Mouse (Mus musculus): ENCODE data around the gene Mia. TPM values are rescaled to one million over a fixed set of nuclear protein-coding genes. Genes with fewer than 3 reads are reported as not detected.

Gene Mia
- polyA plus RNA-seq, 1 experiment, result 11.2 TPM

DNA sequence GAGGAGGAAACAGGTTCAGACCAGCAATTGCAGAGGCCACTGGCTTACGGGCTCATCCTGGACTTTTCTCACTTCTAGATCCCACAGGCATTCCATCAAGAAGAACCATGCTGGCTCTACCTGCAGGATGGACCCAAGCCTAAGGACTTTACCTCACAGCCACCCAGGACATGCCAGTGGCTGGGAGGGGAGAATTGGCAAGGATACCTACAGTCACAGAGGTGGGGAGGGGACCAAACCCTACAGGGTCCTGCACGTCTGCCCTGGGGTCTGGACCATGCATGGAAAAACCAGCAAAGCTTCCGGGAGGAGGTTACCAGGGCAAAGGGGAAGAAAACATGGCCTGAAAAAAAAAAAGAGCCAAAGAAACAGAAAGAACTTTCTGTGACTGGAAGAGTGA is 10.0 kb downstream of the Mia start:
- 91% methylated on average over 3 of the region's 3 CpGs for WGBS
- DNase-seq, result no peak
- H3K4me1 ChIP-seq (ENCODE audit: control insufficient read depth, insufficient read depth, low read length), result peaks cover 6% of the 10 kb centered on the region; the same call in 1 of the 2 replicates
- H3K27me3 ChIP-seq (ENCODE audit: control insufficient read depth, insufficient read depth, low read length), result no peaks in the 10 kb centered on the region
- TF ChIP-seq CTCF (IDR thresholded peaks at IDR 0.05; ENCODE audit: borderline replicate concordance, insufficient read depth, low read depth, low read length), result no peak
- no peak for TF ChIP-seq POLR2A (IDR thresholded peaks at IDR 0.05; ENCODE audit: borderline replicate concordance, insufficient read depth, low read length)
- H3K27ac ChIP-seq (ENCODE audit: insufficient read depth, low read length), result no peak overlapping the region
- no peak overlapping the region for H3K4me3 ChIP-seq (replicated peaks; ENCODE audit: insufficient read depth, low read depth, low read length)

DNA sequence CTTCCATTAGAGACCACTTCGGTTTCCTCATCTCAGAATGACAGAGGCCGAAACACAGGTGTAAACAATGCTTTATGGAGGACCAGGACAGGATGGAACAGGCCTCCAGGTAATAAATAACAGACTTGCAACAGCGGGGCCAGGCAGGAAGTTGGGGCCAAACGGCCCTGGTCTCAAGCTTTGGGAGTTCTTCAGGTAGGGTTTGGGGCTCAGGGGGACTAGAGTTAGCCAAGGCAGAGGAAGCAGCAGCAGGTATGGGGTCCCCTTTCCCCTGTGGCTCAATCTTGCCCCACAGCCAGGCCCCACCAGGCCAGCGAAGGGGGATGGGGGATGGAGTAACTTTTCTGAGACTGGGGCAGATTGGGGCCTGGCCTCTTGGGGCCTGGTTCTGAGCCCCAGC is 12.6 kb downstream of the Mia start:
- Histone ChIP-seq H3K4me3 (replicated peaks; ENCODE audit: insufficient read depth, low read depth, low read length) (no peak overlapping the region), H3K4me1 (ENCODE audit: control insufficient read depth, insufficient read depth, low read length) (peaks cover 20% of the 10 kb centered on the region), H3K27me3 (ENCODE audit: control insufficient read depth, insufficient read depth, low read length) (no peaks in the 10 kb centered on the region), H3K27ac (ENCODE audit: insufficient read depth, low read length) (no peak overlapping the region)
- TF ChIP-seq CTCF (IDR thresholded peaks at IDR 0.05; ENCODE audit: borderline replicate concordance, insufficient read depth, low read depth, low read length) (no peak), POLR2A (IDR thresholded peaks at IDR 0.05; ENCODE audit: borderline replicate concordance, insufficient read depth, low read length) (no peak)
- DNase-seq, result no peak
- 94% methylated on average over 5 of the region's 5 CpGs for WGBS

DNA sequence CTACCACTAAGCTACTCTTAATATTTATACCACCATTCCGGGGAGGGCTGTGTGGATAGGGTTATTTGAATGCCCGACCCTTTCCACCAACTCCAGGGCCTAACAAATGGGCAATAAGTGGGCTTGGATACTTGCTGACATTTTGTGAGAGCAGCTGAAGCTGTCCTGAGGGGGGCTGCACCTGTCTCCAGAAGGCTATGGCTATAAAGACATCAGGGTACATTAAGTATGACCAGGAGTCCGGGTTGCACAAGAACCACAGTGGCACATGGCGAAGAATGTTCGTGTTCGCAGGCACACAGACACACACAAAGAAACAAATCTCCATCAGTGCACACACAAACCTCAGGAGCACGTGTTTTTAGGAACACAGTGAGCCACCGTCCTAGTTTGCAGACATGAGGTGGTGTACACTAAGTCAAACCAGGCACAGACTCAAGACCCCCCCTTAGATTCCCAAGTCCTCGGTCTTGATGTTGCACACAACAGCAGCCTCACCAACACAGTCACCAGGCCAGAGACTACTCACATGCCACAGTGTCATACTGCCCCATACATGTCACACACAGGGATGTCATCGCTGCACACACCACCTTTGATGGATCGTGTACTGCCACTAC is 13.4 kb downstream of the Mia start:
- WGBS, result 65% methylated on average over 11 of the region's 11 CpGs
- DNase-seq, result no peak
- TF ChIP-seq POLR2A (IDR thresholded peaks at IDR 0.05; ENCODE audit: borderline replicate concordance, insufficient read depth, low read length) (no peak), CTCF (IDR thresholded peaks at IDR 0.05; ENCODE audit: borderline replicate concordance, insufficient read depth, low read depth, low read length) (no peak)
- Histone ChIP-seq H3K27ac (ENCODE audit: insufficient read depth, low read length) (peak overlapping the region; percentile 91), H3K4me1 (ENCODE audit: control insufficient read depth, insufficient read depth, low read length) (peaks cover 28% of the 10 kb centered on the region), H3K27me3 (ENCODE audit: control insufficient read depth, insufficient read depth, low read length) (no peaks in the 10 kb centered on the region), H3K4me3 (replicated peaks; ENCODE audit: insufficient read depth, low read depth, low read length) (peak overlapping the region; percentile 95)

DNA sequence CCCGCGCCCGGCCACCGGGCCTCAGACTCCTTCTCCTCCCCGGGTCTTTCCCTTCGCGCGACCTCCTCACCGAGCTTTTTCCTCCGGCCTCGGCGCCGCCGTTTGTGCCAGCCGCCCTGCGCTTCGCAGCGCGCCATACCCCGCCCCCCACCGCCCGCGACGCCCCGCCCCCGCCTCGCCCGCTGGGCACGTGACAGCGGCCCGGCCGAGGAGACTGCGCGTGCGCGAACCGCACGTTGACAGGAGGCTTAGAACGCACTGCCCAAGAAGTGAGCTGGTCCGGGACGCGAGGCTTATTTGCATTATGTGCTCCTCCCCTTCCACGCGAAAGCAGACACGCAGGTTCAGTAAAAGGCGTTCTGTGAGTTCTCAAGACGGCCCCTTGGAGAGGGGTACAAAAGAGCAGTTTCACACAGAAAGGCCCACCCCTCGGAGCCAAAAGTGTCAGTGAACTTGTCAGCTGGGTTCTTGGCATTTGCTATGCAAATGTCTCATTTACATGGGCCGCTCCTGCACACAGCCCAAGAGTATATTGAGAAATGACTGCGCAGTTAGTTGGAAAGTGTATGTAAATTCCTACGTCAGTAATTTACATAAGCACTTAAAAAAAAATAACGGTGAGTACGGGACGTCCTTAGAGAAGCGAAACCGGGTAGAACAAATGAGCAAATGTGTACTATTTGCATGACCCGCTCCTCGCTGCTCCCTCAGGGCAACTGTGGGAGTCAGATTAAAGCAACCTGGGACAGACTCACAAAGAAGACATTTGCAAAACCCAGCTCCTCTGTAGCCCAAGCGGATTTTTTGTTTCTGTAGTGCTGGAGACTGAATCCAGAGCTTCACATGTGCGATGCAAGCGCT is 14.1 kb downstream of the Mia start, which contains the start of gene Egln2:
Gene Egln2 (minus strand): TSS at position 189 of the 861 bp plus-strand sequence.
- WGBS, result 1% methylated on average over 61 of the region's 61 CpGs
- peak; percentile 95 to 96 for DNase-seq
- H3K4me3 ChIP-seq (replicated peaks; ENCODE audit: insufficient read depth, low read depth, low read length), result peak within 1 kb of the TSS; percentile 95
- H3K4me1 ChIP-seq (ENCODE audit: control insufficient read depth, insufficient read depth, low read length), result peaks cover 35% of the 10 kb centered on the region
- no peak for TF ChIP-seq CTCF (IDR thresholded peaks at IDR 0.05; ENCODE audit: borderline replicate concordance, insufficient read depth, low read depth, low read length)
- TF ChIP-seq POLR2A (IDR thresholded peaks at IDR 0.05; ENCODE audit: borderline replicate concordance, insufficient read depth, low read length), result peak; percentile 93
- no peaks in the 10 kb centered on the region for H3K27me3 ChIP-seq (ENCODE audit: control insufficient read depth, insufficient read depth, low read length)
- H3K27ac ChIP-seq (ENCODE audit: insufficient read depth, low read length), result peak within 1 kb of the TSS; percentile 97

DNA sequence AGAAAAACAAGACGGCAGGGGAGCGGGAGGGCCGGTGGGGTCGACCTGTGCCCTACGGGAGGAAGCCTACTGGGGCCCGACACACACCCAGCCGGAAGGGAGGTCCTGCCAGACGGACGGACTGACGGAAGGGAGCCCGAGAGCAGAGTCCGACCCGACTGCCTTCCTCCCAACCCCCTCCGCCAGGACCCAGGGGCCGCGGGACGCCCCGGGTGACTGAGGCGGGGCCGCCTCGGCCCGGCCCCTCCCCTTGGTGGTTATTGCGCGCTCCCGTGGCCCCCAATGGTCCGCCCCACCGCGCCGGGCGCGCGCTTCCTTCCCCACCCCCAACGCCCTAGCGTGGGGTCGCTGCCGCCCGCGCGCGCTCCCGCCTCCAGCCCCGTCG is 14.7 kb downstream of the Mia start:
- peak in 1 of 2 experiments; percentile 80 for DNase-seq
- 2% methylated on average over 41 of the region's 43 CpGs for WGBS
- Histone ChIP-seq H3K4me1 (ENCODE audit: control insufficient read depth, insufficient read depth, low read length) (peaks cover 40% of the 10 kb centered on the region), H3K27ac (ENCODE audit: insufficient read depth, low read length) (peak overlapping the region; percentile 97), H3K4me3 (replicated peaks; ENCODE audit: insufficient read depth, low read depth, low read length) (peak overlapping the region; percentile 95), H3K27me3 (ENCODE audit: control insufficient read depth, insufficient read depth, low read length) (no peaks in the 10 kb centered on the region)
- TF ChIP-seq CTCF (IDR thresholded peaks at IDR 0.05; ENCODE audit: borderline replicate concordance, insufficient read depth, low read depth, low read length) (no peak), POLR2A (IDR thresholded peaks at IDR 0.05; ENCODE audit: borderline replicate concordance, insufficient read depth, low read length) (no peak)

DNA sequence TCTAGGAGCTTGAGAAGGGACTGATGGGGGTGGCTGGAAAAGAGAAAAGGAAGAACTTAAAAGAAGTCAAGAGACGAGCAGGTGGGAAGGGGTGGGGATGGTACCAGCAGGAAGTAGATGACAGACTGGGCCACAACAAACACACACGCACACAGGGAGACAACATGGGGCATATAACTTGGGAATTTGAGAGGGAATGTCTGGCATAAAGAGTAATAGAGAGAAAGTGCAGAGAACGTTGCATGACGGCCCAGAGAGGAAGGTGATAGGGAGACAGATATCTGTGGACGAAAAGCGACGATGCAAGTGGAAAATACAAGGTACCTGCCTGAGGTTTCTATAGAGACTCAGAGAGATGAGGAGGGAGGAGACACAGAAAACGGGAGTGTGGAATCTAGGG is 15.3 kb downstream of the Mia start:
- Histone ChIP-seq H3K27me3 (ENCODE audit: control insufficient read depth, insufficient read depth, low read length) (no peaks in the 10 kb centered on the region), H3K27ac (ENCODE audit: insufficient read depth, low read length) (peak overlapping the region; percentile 97), H3K4me1 (ENCODE audit: control insufficient read depth, insufficient read depth, low read length) (peaks cover 45% of the 10 kb centered on the region), H3K4me3 (replicated peaks; ENCODE audit: insufficient read depth, low read depth, low read length) (peak overlapping the region; percentile 95)
- no peak for TF ChIP-seq CTCF (IDR thresholded peaks at IDR 0.05; ENCODE audit: borderline replicate concordance, insufficient read depth, low read depth, low read length)
- no peak for TF ChIP-seq POLR2A (IDR thresholded peaks at IDR 0.05; ENCODE audit: borderline replicate concordance, insufficient read depth, low read length)
- DNase-seq, result no peak
- under 1% methylated on average over 8 of the region's 8 CpGs for WGBS

DNA sequence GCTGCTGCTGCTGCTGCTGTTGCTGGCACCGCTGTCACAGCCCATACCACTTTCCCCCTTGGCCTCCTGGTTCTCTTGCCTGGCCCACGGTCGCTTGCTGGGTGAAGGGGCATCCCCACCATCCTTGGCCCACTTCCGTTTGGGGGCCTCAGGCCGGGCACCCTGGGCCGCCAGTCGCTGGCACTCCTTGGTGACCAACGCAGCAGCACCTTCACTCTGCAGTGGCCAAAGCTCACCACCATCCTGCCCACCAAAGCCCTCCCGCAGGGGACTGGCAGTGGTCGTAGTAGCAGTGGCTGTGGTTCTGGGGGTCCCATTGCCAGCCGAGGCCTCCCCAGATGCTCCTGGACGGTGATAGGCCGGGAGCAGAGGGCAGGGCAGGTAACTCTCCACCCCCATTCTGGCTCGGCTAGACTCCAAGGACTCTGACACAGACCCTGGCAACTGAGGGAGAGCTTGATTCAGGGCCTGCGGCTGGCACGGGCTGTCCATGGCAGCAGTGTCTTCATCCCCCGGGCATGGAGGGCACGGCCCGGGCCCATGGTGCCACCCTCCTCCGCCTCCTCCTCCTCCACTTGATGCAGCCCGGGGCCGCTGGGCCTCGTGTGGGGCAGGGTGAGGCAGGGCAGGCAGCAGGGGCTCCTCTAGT is 15.8 kb downstream of the Mia start:
- TF ChIP-seq POLR2A (IDR thresholded peaks at IDR 0.05; ENCODE audit: borderline replicate concordance, insufficient read depth, low read length), result no peak
- no peak for TF ChIP-seq CTCF (IDR thresholded peaks at IDR 0.05; ENCODE audit: borderline replicate concordance, insufficient read depth, low read depth, low read length)

More for the DNA sequence above, 15.8 kb downstream of the Mia start:
- DNase-seq, result peak; percentile 73 to 76
- Histone ChIP-seq H3K4me3 (replicated peaks; ENCODE audit: insufficient read depth, low read depth, low read length) (peak overlapping the region; percentile 95), H3K27ac (ENCODE audit: insufficient read depth, low read length) (peak overlapping the region; percentile 97), H3K27me3 (ENCODE audit: control insufficient read depth, insufficient read depth, low read length) (no peaks in the 10 kb centered on the region), H3K4me1 (ENCODE audit: control insufficient read depth, insufficient read depth, low read length) (peaks cover 50% of the 10 kb centered on the region)
- 12% methylated on average over 23 of the region's 23 CpGs for WGBS
